Mouse (Mus musculus) liver (tissue): Measurements from ENCODE around the gene Grin2b.
A peak's percentile ranks its signal among the peaks of the same experiment; 100 is the strongest.

Experiments used
- DNase-seq: peaks from one replicate; pipeline ENCODE4 v3.0.0-alpha.2; 2020; ENCODE audit warnings: mixed read lengths

Grin2b gene

DNA sequence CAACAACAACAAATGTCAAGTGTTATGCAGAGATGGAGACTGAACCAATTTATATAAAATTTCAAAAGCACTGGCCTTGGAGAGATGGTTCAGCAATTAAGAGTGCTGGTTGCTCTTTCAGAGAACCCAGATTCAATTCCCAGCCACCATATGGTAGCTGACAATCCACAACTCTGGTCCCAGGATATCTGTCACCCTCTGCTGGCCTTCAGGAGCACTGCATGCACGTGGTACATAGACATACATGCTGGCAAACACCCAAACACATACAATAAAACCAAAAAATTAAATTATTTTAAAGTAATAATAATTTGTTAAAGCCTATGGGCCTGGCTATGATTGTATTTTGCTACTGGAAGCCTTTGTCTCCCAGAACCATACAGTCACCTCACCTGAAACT is 77.0 kb downstream of the Grin2b start:
- no peak for DNase-seq

DNA sequence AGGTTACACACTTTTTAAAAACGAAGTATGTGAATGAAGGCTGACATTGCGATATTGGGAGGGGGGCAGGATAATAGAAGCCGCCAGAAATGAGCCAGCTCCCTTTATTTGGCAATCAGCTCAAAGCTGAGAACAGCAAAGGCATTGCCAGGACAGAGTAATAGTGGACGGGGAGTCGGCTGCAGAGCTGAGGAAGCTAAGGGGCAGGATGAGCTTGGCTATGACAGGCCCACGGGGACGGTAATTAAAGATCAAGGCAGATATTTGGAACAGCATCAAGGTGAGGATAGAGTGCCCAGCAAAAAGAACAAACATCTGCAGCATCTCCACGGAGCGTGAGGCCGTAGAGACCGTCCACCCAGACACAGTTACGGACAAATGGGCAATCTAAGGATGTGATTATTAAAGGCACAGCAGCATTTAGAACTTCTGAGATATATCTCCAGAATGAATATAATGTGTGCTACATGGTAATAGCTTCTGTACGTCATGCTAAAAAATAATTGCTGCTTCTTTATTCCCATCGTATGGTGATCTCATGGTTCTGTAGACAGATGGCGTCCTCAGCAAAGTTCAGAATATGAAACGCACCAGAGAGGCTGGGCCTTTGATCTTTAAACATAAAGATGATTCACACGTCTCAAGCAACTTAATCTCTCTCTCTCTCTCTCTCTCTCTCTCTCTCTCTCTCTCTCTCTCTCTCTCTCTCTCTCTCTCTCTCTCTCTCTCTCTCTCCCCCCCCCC is 93.1 kb downstream of the Grin2b start:
- DNase-seq: no peak

DNA sequence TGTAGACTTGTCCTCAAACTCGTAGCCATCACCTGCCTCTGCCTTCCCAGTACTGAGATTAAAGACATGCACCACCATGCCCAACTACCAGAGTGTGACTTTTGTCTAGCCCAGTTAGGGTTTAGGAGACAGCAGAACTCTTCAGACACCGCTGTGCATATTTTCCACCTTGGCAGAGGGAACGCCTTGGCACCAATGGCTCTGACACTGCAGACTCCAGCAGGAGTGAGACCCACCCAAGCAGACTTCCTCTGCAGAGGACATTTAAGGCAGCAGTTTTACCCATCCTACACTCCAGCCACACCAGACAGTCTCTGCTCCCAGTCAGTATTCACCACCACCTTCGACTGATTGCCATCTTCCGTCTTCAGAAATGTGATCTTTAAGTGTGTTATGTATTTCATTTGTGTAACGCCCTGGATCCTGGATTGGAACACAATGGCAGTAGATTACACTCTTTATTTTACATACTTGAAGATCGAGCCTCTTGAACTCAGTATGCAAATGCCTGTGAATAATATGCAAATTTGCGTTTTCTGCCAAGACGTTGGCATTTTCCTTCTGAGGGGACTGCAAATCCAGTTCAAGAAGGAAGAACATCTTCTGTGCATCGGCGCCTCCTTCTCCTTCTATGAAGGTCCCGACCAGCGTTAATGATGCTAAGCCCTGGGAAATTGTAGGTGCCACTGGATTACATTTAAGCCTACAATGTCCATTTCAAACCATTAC is 100.8 kb downstream of the Grin2b start:
- DNase-seq: no peak

- no peak for DNase-seq
Measured at GRCm38 (mm10) chr6:136070101-136070500, 103.2 kb downstream of the Grin2b start.

DNA sequence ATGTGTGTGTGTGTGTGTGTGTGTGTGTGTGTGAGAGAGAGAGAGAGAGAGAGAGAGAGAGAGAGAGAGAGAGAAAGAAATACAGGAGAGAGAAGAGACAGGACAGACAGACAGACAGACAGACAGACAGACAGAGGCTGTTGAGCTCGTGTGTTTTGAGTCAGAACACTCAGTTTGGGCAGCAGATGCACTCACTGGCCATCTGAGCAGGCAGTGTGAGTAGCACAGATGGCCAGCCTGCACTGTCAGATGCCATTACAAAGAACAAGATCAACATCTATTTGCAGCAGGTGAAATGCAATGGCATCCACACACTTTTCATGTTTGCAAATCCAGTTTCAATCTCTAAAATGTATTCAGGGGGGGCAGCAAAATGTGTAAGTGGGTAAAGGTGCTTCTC is 120.0 kb downstream of the Grin2b start:
- DNase-seq: no peak

GRCm38 (mm10) chr6:136050346-136050745 is 123.0 kb downstream of the Grin2b start:
- no peak for DNase-seq

DNA sequence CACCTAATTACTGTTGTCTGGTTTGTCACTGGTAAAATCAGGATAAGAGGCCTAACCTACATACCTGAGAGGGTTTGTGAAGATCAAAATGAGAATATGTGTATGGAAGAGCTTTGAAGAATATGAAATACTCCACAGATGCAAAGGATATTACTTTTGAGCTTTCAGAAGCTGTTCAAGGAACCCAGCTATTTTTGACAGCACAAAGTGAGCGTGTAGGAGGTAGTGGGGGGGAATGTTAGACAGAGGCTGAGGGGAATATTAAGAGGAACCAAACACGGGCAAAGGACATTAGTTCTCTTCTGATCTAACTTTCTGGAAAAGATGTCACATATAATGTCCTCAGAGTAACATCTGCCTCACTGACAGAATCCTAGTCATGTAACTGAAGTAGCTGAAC is 125.2 kb downstream of the Grin2b start:
- no peak for DNase-seq

- no peak for DNase-seq
Measured at GRCm38 (mm10) chr6:136046091-136046490, 127.2 kb downstream of the Grin2b start.

DNA sequence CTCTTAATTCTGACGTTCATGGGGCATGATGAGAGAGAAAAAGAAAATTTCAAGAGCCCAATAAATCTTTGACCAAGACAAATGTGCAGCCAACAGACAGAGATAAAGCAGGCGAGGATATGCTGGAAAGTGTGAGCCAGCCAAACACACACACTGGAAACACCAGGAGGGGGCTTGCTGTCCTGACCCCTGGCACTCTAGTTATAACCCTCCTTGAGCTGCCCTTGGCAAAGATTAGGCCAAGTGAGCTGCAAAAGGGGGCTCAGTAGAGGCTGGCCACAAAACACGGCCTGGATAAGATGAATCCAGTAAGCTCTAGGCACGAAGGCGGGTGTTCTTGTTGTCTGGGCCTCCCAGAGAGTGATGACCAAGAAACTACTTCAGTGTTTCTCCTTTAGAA is 128.8 kb downstream of the Grin2b start:
- no peak for DNase-seq

DNA sequence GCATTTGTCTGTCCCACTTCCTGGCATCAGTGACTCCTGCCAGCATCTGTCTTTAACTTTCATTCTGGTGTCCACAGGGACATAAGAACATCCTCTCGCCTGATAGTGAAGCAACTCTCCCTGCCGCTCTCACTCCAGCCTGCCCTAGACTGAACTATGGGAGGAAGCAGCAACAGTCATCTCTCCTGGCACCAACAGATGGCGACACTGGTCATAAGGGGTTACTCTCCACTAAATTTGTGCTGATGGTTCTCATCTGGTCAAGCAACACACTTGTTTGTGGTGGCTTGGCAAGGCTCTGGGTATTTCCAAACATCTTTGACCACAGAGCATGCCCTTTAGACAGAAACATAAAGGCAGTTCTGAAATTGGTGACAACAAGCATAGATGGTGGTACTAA is 130.9 kb downstream of the Grin2b start:
- no peak for DNase-seq

GRCm38 (mm10) chr6:136041821-136042220 is 131.5 kb downstream of the Grin2b start:
- DNase-seq: no peak

DNA sequence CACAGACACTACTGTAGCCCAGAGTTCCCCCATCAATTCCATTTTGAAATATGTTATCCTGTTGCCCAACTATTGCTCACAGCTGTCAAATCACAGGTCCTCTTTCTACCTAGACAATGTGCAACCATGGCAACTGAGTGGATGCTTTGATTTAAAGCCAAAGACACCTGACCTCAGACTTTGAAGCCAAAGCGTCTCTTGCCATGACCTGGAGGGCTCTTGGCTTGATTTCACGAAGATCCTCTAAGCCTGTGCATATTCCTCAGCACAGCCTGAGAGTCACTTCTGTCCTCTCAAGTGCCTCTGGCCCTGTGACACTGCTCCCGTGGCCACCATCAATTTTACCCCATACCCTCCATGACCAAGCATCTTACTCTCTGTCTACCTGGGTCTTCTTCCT is 132.4 kb downstream of the Grin2b start:
- no peak for DNase-seq

DNA sequence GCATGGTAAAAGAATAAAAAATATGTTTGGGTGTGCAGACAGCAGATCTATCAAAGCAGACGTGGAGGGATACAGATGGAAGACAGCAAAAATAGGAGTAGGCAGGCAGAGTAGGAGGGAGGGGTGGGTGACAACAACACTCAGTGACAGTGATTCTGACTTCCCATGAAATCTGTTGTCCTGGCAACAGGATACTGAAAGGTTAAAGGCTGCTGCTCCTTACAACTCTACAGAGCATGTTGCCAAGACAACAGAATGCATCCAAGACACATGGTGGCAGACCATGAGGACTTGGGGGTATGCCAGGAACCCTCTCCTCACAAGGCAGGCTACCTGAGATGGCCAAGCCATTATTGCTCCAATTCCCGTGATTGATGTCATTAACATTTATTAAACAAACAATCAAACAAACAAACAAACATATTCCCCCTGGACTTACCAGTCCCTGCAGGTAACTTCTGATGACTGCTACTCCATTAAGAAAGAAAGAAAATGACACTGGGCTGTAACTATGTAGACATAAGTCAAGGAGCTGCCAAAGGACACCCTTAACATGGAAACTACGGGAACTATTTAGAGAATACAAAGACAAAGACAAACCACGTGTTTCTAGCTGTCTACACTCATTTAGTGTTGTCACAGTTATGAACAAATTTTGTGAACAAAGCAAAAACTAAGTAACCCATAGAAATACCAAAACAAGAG is 143.9 kb downstream of the Grin2b start:
- no peak for DNase-seq

GRCm38 (mm10) chr6:136026936-136027335 is 146.4 kb downstream of the Grin2b start:
- DNase-seq: no peak

- DNase-seq: no peak
Measured at GRCm38 (mm10) chr6:136025801-136026200, 147.5 kb downstream of the Grin2b start.

- DNase-seq: no peak
Measured at GRCm38 (mm10) chr6:136020460-136020859, 152.9 kb downstream of the Grin2b start.

DNA sequence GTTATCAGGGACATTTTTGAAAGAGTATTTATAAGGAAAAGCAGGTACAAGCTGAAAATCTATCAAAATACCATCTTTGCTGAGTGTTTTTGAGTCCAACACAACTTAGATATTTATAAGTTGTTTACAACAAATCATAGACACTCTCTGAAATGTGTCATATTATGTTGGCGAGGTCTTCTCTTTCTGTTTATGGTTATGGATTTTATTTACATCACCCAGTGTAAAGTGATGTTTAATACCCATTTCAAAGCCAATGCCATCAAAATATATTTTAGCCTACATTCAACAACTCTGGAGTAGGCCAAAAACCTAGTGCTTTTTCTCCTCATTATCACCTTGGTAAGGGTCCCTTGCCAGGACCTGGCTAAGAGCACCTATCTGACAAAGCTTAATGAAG is 154.3 kb downstream of the Grin2b start:
- DNase-seq: no peak

- DNase-seq: no peak
Measured at GRCm38 (mm10) chr6:136013556-136014380, 159.5 kb downstream of the Grin2b start.

GRCm38 (mm10) chr6:136011533-136011932 is 161.8 kb downstream of the Grin2b start:
- no peak for DNase-seq

DNA sequence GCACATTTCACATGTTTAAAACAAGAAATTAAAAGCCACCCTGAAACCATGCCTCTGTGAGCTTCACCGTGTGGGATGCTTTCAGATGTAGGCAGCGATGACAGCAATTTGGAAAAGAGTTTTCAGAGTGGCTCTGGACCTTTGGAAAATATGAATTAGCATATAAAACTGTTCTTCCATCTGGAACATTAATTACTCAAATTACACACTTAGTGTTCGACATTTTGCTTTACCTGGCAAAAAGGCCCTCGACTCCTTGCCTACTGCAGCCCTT is 162.3 kb downstream of the Grin2b start:
- no peak for DNase-seq

DNA sequence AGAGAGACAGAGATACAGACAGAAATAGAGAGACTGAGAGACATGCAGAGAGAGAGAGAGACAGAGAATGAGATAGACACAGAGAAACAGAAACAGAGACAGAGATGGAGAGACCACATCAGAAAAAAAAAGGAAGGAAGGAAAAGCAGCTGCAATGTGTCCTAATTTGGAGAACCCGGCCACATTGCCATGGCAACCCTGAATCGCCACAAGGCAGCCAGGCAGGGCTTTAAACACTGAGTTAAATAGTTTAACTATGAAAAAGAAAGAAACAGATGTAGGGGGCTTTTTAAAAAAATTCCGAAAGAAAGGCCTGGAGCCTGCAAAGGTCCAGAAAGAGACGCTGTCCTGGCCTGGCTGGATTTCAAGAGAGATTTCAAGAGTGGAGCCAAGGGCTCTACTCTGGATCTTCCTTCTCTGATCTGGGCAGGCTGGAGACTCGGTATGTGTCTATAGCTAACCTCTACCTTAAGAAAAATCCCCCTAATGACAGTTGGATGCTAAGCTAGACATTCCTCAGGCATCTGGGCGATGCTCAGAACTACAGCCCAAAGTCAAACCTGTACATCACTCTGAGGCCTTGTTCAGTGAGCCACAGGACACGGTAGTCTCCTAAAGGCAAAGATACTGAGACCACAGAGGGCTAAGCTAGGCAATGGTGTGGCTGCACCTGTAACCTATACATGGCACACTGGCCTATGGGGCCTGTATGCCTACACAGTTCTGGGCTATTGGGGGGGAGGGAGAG is 162.8 kb downstream of the Grin2b start:
- peak; percentile 8 for DNase-seq

- DNase-seq: no peak
Measured at GRCm38 (mm10) chr6:136008120-136008519, 165.2 kb downstream of the Grin2b start.

- DNase-seq: no peak
Measured at GRCm38 (mm10) chr6:135994691-135995090, 178.6 kb downstream of the Grin2b start.
